Mouse (Mus musculus): ENCODE measurements at regions not wholly inside any gene's neighbourhood (a gene's known extent, or its start where the extent isn't known, plus 50 kb on each side); places are given as distances from the start of the nearest gene placed in this dataset.

DNA sequence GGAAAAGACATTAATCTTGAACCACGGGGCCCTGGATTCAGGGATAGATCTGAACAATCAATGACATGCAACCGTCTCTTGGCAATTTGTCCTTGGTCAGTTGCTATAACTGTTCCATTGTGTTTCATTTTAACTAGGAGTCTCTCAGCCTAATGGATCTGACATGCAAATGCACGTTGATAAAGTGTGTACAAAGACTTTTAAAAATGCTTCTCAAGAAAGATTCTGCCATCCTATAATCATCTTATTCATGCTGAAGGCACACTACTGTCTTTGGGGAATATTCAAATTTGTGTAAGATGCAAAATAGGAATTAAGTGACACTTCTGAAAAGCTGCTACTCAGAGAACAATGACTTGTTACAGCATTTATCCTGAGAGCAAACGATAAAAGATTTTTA is 252.3 kb downstream of the Hdgfl1 start:
- Histone ChIP-seq H3K4me1 (ENCODE audit: insufficient read depth, low read length) (no peaks in the 10 kb centered on the region), H3K27ac (no peak overlapping the region), H3K4me2 (ENCODE audit: low read depth, low read length) (no peak overlapping the region), H3K9me3 (ENCODE audit: low read length) (no peaks in the 10 kb centered on the region), H3K9ac (replicated peaks; ENCODE audit: low read length) (no peak overlapping the region), H3K36me3 (ENCODE audit: insufficient read depth, low read length) (no peaks in the 10 kb centered on the region), H3K27me3 (ENCODE audit: insufficient read depth, low read length) (no peaks in the 10 kb centered on the region), H3K4me3 (ENCODE audit: low read length) (no peak overlapping the region)
- 42% methylated on average over 4 of the region's 4 CpGs for WGBS
- no peak for TF ChIP-seq CTCF (IDR thresholded peaks at IDR 0.05; ENCODE audit: low read depth)
- DNase-seq (ENCODE audit: low spot score) (no peak), ATAC-seq (no peak)

DNA sequence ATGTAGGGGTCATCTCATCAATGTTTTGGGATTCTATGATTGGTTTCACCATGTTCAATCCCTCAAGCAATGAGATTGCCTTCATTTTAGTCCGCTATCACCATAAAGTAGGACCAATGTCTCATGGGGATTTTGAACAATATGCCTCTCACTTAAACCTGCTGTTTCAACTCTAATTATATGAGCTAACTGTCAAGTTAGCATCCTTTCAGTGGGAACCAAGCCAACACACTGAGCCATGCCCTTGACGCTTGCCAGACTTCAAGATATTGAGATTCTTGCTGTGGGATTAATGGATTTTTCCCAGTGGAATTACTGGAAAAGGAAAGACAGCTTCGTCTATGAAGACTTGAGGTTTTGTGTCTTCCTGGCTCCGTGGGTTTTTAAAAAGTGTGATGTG is 259.5 kb downstream of the Hdgfl1 start:
- Histone ChIP-seq H3K9ac (replicated peaks; ENCODE audit: low read length) (no peak overlapping the region), H3K27me3 (ENCODE audit: insufficient read depth, low read length) (no peaks in the 10 kb centered on the region), H3K9me3 (ENCODE audit: low read length) (no peaks in the 10 kb centered on the region), H3K4me3 (ENCODE audit: low read length) (no peak overlapping the region), H3K36me3 (ENCODE audit: insufficient read depth, low read length) (no peaks in the 10 kb centered on the region), H3K27ac (no peak overlapping the region), H3K4me2 (ENCODE audit: low read depth, low read length) (no peak overlapping the region), H3K4me1 (ENCODE audit: insufficient read depth, low read length) (no peaks in the 10 kb centered on the region)
- WGBS = 46% methylated on average over 4 of the region's 4 CpGs
- peak; percentile 43; the same call in 1 of the 2 replicates for ATAC-seq
- no peak for TF ChIP-seq CTCF (IDR thresholded peaks at IDR 0.05; ENCODE audit: low read depth)
- peak; percentile 74 for DNase-seq (ENCODE audit: low spot score)

- ATAC-seq (no peak), DNase-seq (ENCODE audit: low spot score) (no peak)
- WGBS = 88% methylated on average over 3 of the region's 3 CpGs
- Histone ChIP-seq H3K36me3 (ENCODE audit: insufficient read depth, low read length) (no peaks in the 10 kb centered on the region), H3K27me3 (ENCODE audit: insufficient read depth, low read length) (no peaks in the 10 kb centered on the region), H3K4me2 (ENCODE audit: low read depth, low read length) (no peak overlapping the region), H3K9ac (replicated peaks; ENCODE audit: low read length) (no peak overlapping the region), H3K9me3 (ENCODE audit: low read length) (no peaks in the 10 kb centered on the region), H3K4me3 (ENCODE audit: low read length) (no peak overlapping the region), H3K27ac (no peak overlapping the region), H3K4me1 (ENCODE audit: insufficient read depth, low read length) (no peaks in the 10 kb centered on the region)
- TF ChIP-seq CTCF (IDR thresholded peaks at IDR 0.05; ENCODE audit: low read depth) = no peak
These were observed 260.1 kb downstream of the Hdgfl1 start for GRCm38 (mm10) chr13:26509841-26510240.

DNA sequence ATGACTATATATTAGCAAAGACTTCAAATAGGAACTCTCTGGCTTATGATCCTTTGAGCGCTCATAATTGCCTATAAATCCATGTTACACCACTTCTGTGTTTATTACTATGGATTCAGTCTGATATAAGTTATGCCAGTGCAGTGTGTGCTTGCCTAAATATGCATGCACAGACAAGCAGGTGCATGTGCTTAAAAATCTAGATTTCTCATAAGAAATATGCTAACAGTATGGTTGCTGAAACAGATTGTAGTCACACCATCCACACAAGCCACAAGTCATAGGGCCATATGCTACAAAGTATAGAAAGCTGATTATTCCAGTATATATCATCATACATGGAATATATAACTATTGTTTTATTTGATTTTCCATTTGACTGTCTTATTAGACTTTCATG is 266.2 kb downstream of the Hdgfl1 start:
- Histone ChIP-seq H3K4me2 (ENCODE audit: low read depth, low read length) (no peak overlapping the region), H3K36me3 (ENCODE audit: insufficient read depth, low read length) (no peaks in the 10 kb centered on the region), H3K27ac (no peak overlapping the region), H3K4me3 (ENCODE audit: low read length) (no peak overlapping the region), H3K27me3 (ENCODE audit: insufficient read depth, low read length) (no peaks in the 10 kb centered on the region), H3K9ac (replicated peaks; ENCODE audit: low read length) (no peak overlapping the region), H3K4me1 (ENCODE audit: insufficient read depth, low read length) (no peaks in the 10 kb centered on the region), H3K9me3 (ENCODE audit: low read length) (no peaks in the 10 kb centered on the region)
- no peak for ATAC-seq
- no peak for TF ChIP-seq CTCF (IDR thresholded peaks at IDR 0.05; ENCODE audit: low read depth)
- WGBS = 98% methylated on average over 1 of the region's 1 CpGs
- DNase-seq (ENCODE audit: low spot score) = no peak

GRCm38 (mm10) chr13:26497086-26497485 is 272.9 kb downstream of the Hdgfl1 start:
- Histone ChIP-seq H3K9ac (replicated peaks; ENCODE audit: low read length) (no peak overlapping the region), H3K36me3 (ENCODE audit: insufficient read depth, low read length) (no peaks in the 10 kb centered on the region), H3K27me3 (ENCODE audit: insufficient read depth, low read length) (no peaks in the 10 kb centered on the region), H3K4me3 (ENCODE audit: low read length) (no peak overlapping the region), H3K9me3 (ENCODE audit: low read length) (no peaks in the 10 kb centered on the region), H3K4me2 (ENCODE audit: low read depth, low read length) (no peak overlapping the region), H3K4me1 (ENCODE audit: insufficient read depth, low read length) (no peaks in the 10 kb centered on the region), H3K27ac (no peak overlapping the region)
- no peak for TF ChIP-seq CTCF (IDR thresholded peaks at IDR 0.05; ENCODE audit: low read depth)
- 80% methylated on average over 2 of the region's 2 CpGs for WGBS
- ATAC-seq = no peak
- no peak for DNase-seq (ENCODE audit: low spot score)

GRCm38 (mm10) chr13:26495871-26496270 is 274.1 kb downstream of the Hdgfl1 start:
- DNase-seq (ENCODE audit: low spot score) (no peak), ATAC-seq (no peak)
- no peaks in the 10 kb centered on the region for H3K4me1 ChIP-seq (ENCODE audit: insufficient read depth, low read length)
- no peak overlapping the region for H3K27ac ChIP-seq
- no peak overlapping the region for H3K4me2 ChIP-seq (ENCODE audit: low read depth, low read length)
- no peak overlapping the region for H3K4me3 ChIP-seq (ENCODE audit: low read length)
- no peaks in the 10 kb centered on the region for H3K27me3 ChIP-seq (ENCODE audit: insufficient read depth, low read length)
- H3K9ac ChIP-seq (replicated peaks; ENCODE audit: low read length) = no peak overlapping the region
- no peaks in the 10 kb centered on the region for H3K9me3 ChIP-seq (ENCODE audit: low read length)
- TF ChIP-seq CTCF (IDR thresholded peaks at IDR 0.05; ENCODE audit: low read depth) = no peak
- no peaks in the 10 kb centered on the region for H3K36me3 ChIP-seq (ENCODE audit: insufficient read depth, low read length)

- Histone ChIP-seq H3K4me2 (ENCODE audit: low read depth, low read length) (no peak overlapping the region), H3K27me3 (ENCODE audit: insufficient read depth, low read length) (no peaks in the 10 kb centered on the region), H3K9ac (replicated peaks; ENCODE audit: low read length) (no peak overlapping the region), H3K4me3 (ENCODE audit: low read length) (no peak overlapping the region), H3K36me3 (ENCODE audit: insufficient read depth, low read length) (no peaks in the 10 kb centered on the region), H3K9me3 (ENCODE audit: low read length) (no peaks in the 10 kb centered on the region), H3K4me1 (ENCODE audit: insufficient read depth, low read length) (no peaks in the 10 kb centered on the region), H3K27ac (no peak overlapping the region)
- DNase-seq (ENCODE audit: low spot score) (no peak), ATAC-seq (no peak)
- 43% methylated on average over 3 of the region's 3 CpGs for WGBS
- no peak for TF ChIP-seq CTCF (IDR thresholded peaks at IDR 0.05; ENCODE audit: low read depth)
These were observed 300.6 kb downstream of the Hdgfl1 start for GRCm38 (mm10) chr13:26469343-26469742.
